Mouse (Mus musculus) hindlimb bud, embryonic 11.5 days (tissue): ENCODE results near the gene Mtmr4.

Experiments used
- DNase-seq: peaks from one replicate; pipeline ENCODE4 v3.0.0-alpha.2; 2012; ENCODE audit warnings: low read depth, low spot score; ENCODE audit errors: extremely low spot score

The Mtmr4 gene

GRCm38 (mm10) chr11:87581161-87581865 is 10.6 kb upstream of the Mtmr4 start:
- no peak for DNase-seq

GRCm38 (mm10) chr11:87581933-87582710 is 9.8 kb upstream of the Mtmr4 start:
- no peak for DNase-seq

DNA sequence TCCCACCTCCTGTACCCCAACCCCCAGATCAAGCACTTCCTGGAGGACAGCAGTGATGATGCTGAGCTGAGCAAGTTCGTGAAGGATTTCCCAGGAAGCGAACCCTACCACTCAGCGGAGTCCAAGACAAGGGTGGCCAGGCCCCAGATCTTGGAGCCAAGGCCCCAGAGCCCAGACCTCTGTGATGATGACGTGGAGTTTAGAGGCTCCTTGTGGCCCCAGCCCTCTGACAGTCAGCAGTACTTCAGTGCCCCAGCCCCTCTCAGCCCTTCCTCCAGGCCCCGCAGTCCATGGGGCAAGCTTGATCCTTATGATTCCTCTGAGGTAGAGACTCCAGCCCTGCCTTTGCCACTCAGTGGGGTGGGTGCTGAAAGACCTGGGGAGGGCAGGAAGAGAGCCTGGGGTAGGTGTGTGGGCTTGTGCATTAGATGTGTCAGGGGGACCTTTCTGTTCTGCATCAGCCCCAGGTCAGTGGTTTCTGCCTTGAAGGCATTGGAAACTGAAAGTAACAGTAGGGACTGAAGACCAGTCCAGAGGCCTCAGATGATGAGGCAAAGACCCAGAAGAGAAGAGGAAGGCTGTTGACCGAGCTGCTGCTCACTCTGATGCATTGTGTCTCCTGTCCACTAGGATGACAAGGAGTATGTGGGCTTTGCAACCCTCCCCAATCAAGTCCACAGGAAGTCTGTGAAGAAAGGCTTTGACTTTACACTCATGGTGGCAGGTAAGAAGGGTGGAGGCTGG is 8.5 kb upstream of the Mtmr4 start:
- DNase-seq: no peak

DNA sequence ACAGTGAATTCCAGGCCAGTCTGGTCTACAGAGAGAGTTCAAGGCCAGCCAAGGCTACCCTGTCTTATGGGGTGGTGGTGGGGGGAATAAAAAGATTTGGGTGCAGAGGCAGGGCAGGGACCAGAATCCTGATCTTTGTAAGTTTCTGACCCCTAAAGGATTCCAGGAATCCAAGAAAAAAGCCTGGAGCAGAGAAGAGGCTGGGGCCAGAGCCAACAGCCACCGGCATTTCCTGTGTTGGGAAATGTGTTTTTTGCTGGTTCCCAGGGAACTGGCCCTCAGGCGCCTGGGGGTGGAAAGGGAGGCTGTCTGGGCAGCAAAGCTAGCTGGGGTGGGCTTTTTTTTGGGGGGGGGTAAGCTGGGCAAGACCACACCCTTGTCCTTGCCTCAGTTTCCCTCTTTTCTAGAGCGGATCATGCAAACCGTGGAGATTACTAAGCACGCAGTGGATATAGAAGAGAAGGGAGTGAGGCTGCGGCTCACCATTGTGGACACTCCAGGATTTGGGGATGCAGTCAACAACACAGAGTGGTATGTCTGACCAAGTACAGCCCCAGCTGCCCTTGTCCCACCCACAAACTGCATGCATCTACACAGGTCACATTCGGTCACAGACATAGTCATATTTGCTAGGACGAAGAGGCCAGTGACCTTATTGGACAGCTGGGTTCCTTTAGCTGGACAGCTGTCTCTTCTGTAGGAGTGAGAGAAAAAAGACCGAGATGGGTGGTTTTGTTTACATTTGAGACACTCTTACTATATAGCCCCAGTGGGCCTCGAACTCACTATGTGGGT is 7.1 kb upstream of the Mtmr4 start:
- DNase-seq: no peak

- DNase-seq: no peak
These were observed 4.6 kb upstream of the Mtmr4 start for GRCm38 (mm10) chr11:87587211-87587874.

GRCm38 (mm10) chr11:87589605-87590004 is 2.4 kb upstream of the Mtmr4 start:
- DNase-seq: no peak

GRCm38 (mm10) chr11:87590841-87591525 is 979 bp upstream of the Mtmr4 start:
- DNase-seq: no peak

DNA sequence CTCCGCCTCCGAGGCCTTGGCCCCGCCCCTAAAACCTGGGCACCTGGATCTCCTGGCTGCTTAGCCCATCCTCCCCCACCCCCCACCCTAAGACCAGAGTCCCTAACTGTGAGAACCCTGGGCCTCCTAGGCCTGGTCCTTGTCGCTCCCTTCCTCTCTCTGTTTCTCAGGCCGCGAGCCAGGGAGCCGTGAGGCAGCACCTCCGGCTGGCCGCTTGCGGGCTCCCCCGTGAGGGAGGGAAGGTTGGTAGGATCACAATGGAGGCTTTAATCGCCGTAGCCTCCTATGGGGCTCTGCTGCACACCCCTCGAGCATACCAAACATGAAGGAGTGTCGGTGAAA is 363 bp downstream of the Mtmr4 start:
- DNase-seq: no peak

- no peak for DNase-seq
These were observed 994 bp downstream of the Mtmr4 start for GRCm38 (mm10) chr11:87592713-87593598.

GRCm38 (mm10) chr11:87595327-87595841 is 3.4 kb downstream of the Mtmr4 start:
- DNase-seq: no peak

GRCm38 (mm10) chr11:87595976-87596375 is 4.0 kb downstream of the Mtmr4 start:
- no peak for DNase-seq

- no peak for DNase-seq
These were observed 4.5 kb downstream of the Mtmr4 start for GRCm38 (mm10) chr11:87596492-87596891.

GRCm38 (mm10) chr11:87597061-87597460 is 5.1 kb downstream of the Mtmr4 start:
- DNase-seq: no peak

GRCm38 (mm10) chr11:87599395-87600089 is 7.6 kb downstream of the Mtmr4 start:
- no peak for DNase-seq

DNA sequence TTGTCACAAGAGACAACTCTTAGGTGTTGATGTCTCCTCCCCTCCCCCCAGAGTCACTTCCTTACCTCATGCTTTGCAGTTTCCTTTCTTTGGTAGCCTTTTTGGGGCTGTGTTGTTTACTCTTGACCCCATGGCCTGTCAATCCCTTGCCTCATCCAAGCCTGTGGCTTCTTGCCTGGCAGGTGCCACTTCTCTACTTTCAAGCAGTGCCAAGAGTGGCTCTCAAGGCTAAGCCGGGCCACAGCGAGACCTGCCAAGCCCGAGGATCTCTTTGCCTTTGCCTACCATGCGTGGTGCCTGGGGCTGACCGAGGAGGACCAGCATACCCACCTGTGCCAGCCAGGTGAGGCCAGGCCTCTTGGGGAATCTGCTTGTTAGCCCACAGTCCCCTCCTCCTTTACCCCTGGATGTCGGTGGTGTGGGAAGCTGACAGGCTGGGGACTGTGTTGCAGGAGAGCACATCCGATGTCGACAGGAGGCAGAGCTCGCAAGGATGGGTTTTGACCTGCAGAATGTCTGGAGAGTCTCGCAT is 8.4 kb downstream of the Mtmr4 start:
- no peak for DNase-seq

GRCm38 (mm10) chr11:87602234-87602633 is 10.3 kb downstream of the Mtmr4 start:
- DNase-seq: no peak

GRCm38 (mm10) chr11:87603571-87603970 is 11.6 kb downstream of the Mtmr4 start:
- DNase-seq: no peak

DNA sequence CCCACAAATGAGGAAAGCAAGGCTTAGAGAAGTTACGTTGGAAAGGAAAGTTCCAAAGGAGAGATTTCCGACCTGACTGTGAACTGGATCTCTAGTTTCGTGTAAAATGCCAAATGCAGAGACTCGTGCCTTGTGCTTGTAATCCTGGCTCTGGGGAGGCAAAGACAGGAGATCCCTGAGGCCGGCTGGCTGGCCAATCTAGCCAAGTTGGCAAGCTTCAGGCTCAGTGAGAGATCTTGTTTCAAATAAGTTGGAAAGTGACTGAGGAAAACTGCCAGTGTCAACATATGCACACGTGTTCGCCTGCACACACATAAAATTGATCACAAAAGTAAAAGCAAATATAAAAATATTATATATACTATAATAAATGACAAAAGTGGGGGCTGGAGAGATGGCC is 17.3 kb downstream of the Mtmr4 start:
- no peak for DNase-seq
